Mouse (Mus musculus) stomach, embryonic 15.5 days (tissue): ENCODE results near the gene Bst1. TPM values are rescaled to one million over a fixed set of nuclear protein-coding genes. Genes with fewer than 3 reads are reported as not detected.

Experiments used
- ATAC-seq: fragments of 200-750 bp; cut with Nextera tagmentation; 2 replicates; pipeline ENCODE4 v1.8.0; 2017; ENCODE audit warnings: low read depth, moderate number of reproducible peaks, moderate TSS enrichment; ENCODE audit not compliant: insufficient read depth, low FRiP score
- H3K27ac ChIP-seq: fragments of 300-500 bp; sonication (generic); 2 replicates; pipeline ENCODE4 v1.5.1; 2015; ENCODE audit warnings: mild to moderate bottlenecking, inconsistent platforms
- H3K27me3 ChIP-seq: fragments of 300-500 bp; sonication (generic); replicated peaks from 2 replicates; pipeline ENCODE4 v1.6.1; 2015; ENCODE audit warnings: inconsistent platforms
- H3K36me3 ChIP-seq: fragments of 300-500 bp; sonication (generic); 2 replicates; pipeline ENCODE4 v1.6.1; 2015; ENCODE audit warnings: inconsistent platforms
- H3K4me1 ChIP-seq: fragments of 300-500 bp; sonication (generic); 2 replicates; pipeline ENCODE4 v1.6.1; 2015; ENCODE audit warnings: inconsistent platforms
- H3K4me2 ChIP-seq: fragments of 300-500 bp; sonication (generic); 2 replicates; pipeline ENCODE4 v1.6.1; 2015; ENCODE audit warnings: mild to moderate bottlenecking, inconsistent platforms
- H3K4me3 ChIP-seq: fragments of 300-500 bp; sonication (generic); replicated peaks from 2 replicates; pipeline ENCODE4 v1.5.1; 2015; ENCODE audit warnings: inconsistent platforms
- H3K9ac ChIP-seq: fragments of 300-500 bp; sonication (generic); 2 replicates; pipeline ENCODE4 v1.6.1; 2015; ENCODE audit warnings: inconsistent platforms
- H3K9me3 ChIP-seq: fragments of 300-500 bp; sonication (generic); 2 replicates; pipeline ENCODE4 v1.6.1; 2016; ENCODE audit warnings: inconsistent platforms
- WGBS: fragments of 180-500 bp; shearing (Covaris S2); methylation state at CpG from one replicate; pipeline ENCODE4 v1.1.7; 2015; 5-methylcytosine and 5-hydroxymethylcytosine counted together
- polyA plus RNA-seq: library from polyadenylated mRNA; unstranded; fragments of >200 nt; fragmentation: Nextera tagmentation; extraction: Ambion mirVana; gene quantifications from 2 replicates; pipeline ENCODE4 v1.2.1, GENCODE M21; 2015

The Bst1 gene
- polyA plus RNA-seq, 1 experiment from 2014 or later: 3.0 TPM

DNA sequence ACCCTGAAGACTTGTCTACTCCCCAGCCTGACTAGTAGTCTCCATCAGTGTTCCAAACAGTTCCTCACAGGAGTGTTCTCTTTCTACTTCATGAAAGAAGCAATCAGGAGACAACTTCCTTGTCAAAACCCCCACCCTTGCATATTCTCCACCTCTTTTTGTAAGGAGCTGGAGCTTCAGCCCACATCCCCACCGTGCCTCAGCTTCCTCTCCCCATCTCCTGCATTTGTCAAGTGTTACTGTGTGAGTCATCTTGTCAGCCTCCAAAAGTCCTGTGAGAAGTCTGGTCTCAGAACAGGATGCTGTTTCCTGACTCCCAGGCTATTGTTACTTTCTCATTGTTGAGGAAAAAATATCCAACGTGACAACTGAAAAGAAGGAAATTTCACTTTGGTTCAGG lies 46.6 kb downstream of the Bst1 start:
- no peak for ATAC-seq
- Histone ChIP-seq H3K27me3 (no peaks in the 10 kb centered on the region), H3K36me3 (no peaks in the 10 kb centered on the region), H3K9ac (no peak overlapping the region), H3K4me1 (peaks cover 7% of the 10 kb centered on the region; the same call in 1 of the 2 replicates), H3K27ac (no peak overlapping the region), H3K4me2 (no peak overlapping the region), H3K4me3 (no peak overlapping the region), H3K9me3 (no peaks in the 10 kb centered on the region)
- 56% methylated on average over 2 of the region's 2 CpGs for WGBS

DNA sequence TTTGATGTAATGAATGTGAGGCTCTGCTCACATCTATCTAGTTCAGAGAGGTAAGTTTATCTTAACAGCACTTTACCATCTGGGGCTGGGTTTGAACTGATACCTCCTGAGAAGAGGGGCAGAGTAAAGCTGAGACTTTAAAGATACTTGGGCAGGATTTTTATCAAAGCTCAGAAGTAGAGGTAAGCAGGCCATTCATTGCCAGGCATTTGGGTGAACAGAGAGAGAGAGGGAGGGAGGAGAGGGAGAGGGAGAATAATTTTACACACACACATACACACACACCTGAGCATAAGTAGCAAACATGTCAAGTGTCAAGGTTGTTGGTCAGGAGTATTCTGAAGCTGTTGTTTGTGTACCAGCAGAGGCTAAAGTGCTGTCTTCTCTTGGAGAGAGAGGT lies 49.6 kb downstream of the Bst1 start, which contains the start of gene Cd38:
Cd38 (plus strand) TSS at position 301 of the 400 bp plus-strand sequence.
- Histone ChIP-seq H3K9ac (no peak within 1 kb of the TSS), H3K36me3 (no peaks in the 10 kb centered on the region), H3K27ac (peak within 1 kb of the TSS; percentile 31; the same call in 1 of the 2 replicates), H3K9me3 (no peaks in the 10 kb centered on the region), H3K4me3 (peak within 1 kb of the TSS; percentile 42), H3K4me1 (peaks cover 7% of the 10 kb centered on the region; the same call in 1 of the 2 replicates), H3K27me3 (no peaks in the 10 kb centered on the region), H3K4me2 (peak within 1 kb of the TSS; percentile 64)
- ATAC-seq: no peak

DNA sequence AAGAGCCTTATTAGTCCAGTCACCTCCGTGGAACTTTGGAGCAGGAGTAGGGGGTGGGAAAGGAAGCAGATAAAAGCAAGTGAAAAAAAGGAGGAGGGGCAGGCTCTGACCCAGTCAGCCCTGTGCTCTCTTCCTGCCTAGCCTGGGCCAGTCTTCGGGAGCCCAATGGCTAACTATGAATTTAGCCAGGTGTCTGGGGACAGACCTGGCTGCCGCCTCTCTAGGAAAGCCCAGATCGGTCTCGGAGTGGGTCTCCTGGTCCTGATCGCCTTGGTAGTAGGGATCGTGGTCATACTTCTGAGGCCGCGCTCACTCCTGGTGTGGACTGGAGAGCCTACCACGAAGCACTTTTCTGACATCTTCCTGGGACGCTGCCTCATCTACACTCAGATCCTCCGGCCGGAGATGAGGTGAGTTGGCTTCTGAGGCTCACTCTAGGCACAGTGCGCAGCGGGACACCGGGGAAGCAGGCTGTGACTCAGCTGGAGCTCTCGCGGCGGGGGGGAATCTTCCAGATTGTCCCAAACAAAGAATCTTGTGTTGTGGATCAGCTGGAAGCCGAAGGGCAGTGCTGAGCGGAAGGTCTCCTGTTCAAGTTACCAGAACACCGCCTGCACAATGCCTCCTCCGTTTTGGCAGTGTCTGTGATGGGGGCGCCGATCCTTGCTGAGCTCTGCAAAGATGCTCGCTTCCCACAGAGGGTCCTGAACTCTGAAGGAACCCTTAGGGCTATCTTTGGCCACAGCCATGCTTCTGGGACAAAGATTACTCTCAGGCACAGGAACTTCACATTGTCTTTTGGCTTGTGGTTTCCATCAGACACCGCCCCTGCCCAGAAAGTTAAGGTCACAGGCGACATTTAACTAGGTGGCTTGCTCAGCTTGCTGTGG lies 50.3 kb downstream of the Bst1 start:
- H3K36me3 ChIP-seq: no peaks in the 10 kb centered on the region
- peak overlapping the region; percentile 42 for H3K4me3 ChIP-seq
- peak overlapping the region; percentile 31; the same call in 1 of the 2 replicates for H3K27ac ChIP-seq
- no peaks in the 10 kb centered on the region for H3K9me3 ChIP-seq
- no peak overlapping the region for H3K9ac ChIP-seq
- peaks cover 7% of the 10 kb centered on the region; the same call in 1 of the 2 replicates for H3K4me1 ChIP-seq
- H3K27me3 ChIP-seq: no peaks in the 10 kb centered on the region
- peak overlapping the region; percentile 64 for H3K4me2 ChIP-seq
- peak; percentile 73 for ATAC-seq
- WGBS: 5% methylated on average over 28 of the region's 28 CpGs

DNA sequence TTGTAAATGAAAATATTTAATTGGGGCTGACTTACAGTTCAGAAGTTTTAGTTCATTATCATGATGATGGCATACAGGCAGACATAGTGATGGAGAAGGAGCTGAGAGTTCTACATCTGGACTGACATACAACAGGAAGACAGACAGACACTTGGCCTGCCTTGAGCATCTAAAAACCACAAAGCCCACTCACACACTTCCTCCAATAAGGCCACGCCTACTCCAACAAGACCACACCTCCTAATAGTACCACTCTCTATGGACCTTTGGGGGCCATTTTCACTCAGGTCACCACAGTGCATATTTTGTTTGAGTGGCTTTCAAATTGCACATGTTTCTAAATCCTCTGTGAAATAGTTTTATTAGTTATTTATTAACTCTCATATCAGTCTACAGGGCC lies 53.2 kb downstream of the Bst1 start:
- Histone ChIP-seq H3K9me3 (no peaks in the 10 kb centered on the region), H3K27ac (no peak overlapping the region), H3K27me3 (no peaks in the 10 kb centered on the region), H3K4me3 (no peak overlapping the region), H3K9ac (no peak overlapping the region), H3K4me2 (no peak overlapping the region), H3K4me1 (peaks cover 7% of the 10 kb centered on the region; the same call in 1 of the 2 replicates), H3K36me3 (no peaks in the 10 kb centered on the region)
- 74% methylated on average over 1 of the region's 1 CpGs for WGBS
- ATAC-seq: no peak

DNA sequence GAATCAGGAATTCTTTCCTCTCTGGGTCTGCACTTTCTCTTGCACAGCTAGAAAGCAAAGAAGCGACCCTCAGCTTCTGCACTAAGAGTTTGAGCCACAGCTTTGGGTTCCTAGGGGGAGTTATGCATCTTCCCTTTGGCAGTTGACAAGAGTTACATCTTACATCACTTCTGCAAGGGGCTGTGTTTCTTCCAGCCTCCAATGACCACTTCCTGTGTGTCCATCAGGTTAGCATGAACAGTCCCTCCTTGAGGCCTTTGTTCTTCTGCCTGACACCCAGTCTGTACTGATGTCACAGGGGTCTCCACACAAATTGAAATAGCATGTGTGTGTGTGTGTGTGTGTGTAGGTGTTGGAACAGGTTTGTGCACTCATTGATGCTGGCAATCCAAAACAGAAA lies 54.0 kb downstream of the Bst1 start:
- Histone ChIP-seq H3K36me3 (no peaks in the 10 kb centered on the region), H3K9ac (no peak overlapping the region), H3K4me1 (peaks cover 7% of the 10 kb centered on the region; the same call in 1 of the 2 replicates), H3K4me3 (no peak overlapping the region), H3K27ac (no peak overlapping the region), H3K9me3 (no peaks in the 10 kb centered on the region), H3K4me2 (no peak overlapping the region), H3K27me3 (no peaks in the 10 kb centered on the region)
- 58% methylated on average over 1 of the region's 1 CpGs for WGBS
- ATAC-seq: no peak

DNA sequence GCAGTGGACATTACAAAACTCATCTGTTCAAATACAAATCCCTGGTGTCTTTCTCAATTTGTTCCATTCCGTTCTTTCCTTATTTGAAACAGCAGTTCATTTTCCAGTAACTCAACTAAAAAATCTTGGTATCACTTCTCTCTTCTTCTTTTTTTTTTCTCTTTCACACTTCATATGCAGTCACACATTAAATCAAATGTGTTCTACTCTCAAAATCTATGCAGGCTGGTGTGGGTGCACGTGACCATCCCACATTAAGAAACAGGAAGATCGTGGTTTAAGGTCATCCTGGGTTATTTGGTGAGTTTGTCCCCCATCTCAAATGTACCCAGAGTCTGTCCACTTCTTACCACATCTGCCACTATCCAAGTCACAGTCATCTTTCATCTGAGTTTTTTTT lies 63.3 kb downstream of the Bst1 start:
- no peak for ATAC-seq
- Histone ChIP-seq H3K36me3 (no peaks in the 10 kb centered on the region), H3K9ac (no peak overlapping the region), H3K4me3 (no peak overlapping the region), H3K4me2 (no peak overlapping the region), H3K27me3 (no peaks in the 10 kb centered on the region), H3K9me3 (no peaks in the 10 kb centered on the region), H3K4me1 (no peaks in the 10 kb centered on the region), H3K27ac (no peak overlapping the region)
- WGBS: 88% methylated on average over 3 of the region's 3 CpGs

DNA sequence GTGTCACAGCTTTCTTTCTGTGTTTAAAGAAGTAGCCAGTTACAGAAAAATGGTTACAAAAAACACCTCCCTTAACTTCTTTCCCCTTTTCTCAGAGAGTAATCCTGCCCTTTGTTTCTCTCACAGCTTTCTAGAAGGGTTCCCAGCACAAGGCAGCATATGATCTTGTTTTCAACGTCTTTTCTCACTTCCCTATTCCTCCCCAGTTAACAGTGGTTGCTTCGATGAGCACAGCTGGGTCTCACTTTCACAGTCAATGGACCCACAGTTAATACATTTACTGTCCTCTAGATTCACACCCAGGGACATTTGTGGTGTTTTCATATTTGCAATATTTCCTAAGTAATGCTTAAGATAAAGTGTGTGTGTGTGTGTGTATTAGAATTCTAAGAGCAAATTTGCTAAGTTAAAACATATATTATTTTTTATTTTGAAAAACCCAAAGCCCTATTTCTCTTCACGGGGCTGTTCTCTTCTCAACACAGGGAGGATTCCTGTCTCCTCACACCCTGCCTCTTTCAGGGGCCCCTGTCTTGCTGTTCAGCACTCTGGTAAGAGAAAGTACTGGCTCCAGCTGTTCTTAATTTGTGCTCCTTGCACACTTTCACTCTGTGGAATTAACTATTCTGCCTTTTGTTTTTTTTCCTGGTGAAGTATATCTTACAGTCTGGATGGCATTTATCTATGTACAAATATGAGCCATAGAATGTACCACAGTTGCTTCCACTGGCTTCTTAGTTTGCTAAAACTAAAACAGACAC lies 66.6 kb downstream of the Bst1 start:
- WGBS: 35% methylated on average over 3 of the region's 3 CpGs
- H3K4me3 ChIP-seq: no peak overlapping the region
- no peaks in the 10 kb centered on the region for H3K9me3 ChIP-seq
- H3K27me3 ChIP-seq: no peaks in the 10 kb centered on the region
- no peak for ATAC-seq
- H3K27ac ChIP-seq: no peak overlapping the region
- no peak overlapping the region for H3K4me2 ChIP-seq
- no peaks in the 10 kb centered on the region for H3K36me3 ChIP-seq
- no peaks in the 10 kb centered on the region for H3K4me1 ChIP-seq
- H3K9ac ChIP-seq: no peak overlapping the region

DNA sequence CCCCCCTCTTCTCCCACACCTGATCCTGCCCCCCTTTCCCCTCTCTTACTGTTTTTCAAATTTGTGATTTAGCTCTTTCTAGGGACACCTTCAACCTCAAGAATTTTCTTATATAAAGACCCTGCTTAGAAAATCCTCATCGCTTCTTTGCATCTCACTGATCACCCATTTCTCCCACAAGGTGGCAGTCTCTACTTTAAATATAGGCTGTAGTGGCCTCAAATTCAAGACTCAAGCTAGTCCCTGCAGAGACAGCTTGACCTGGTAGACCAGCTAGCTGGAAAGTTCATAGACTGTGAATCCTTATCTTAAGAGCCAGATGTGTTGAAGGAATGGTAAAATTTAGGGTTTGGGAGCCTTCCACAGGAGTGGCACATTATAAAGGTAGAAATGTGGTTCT lies 73.7 kb downstream of the Bst1 start:
- Histone ChIP-seq H3K4me3 (no peak overlapping the region), H3K36me3 (no peaks in the 10 kb centered on the region), H3K4me2 (no peak overlapping the region), H3K9me3 (no peaks in the 10 kb centered on the region), H3K9ac (no peak overlapping the region), H3K27me3 (no peaks in the 10 kb centered on the region), H3K4me1 (no peaks in the 10 kb centered on the region), H3K27ac (no peak overlapping the region)
- no peak for ATAC-seq
- WGBS: 23% methylated on average over 1 of the region's 1 CpGs

Other genes starting within 250 kb of the Bst1 start
- 10.5 and 11.7 TPM in 2 replicates for gene Cc2d2a, start 156.5 kb upstream of the Bst1 start, polyA plus RNA-seq
- gene Fbxl5, start 2.8 kb downstream of the Bst1 start, polyA plus RNA-seq: 55.1 and 56.4 TPM in 2 replicates
- 13.5 and 14.6 TPM in 2 replicates for gene Cd38, start 49.7 kb downstream of the Bst1 start, polyA plus RNA-seq
- 0.54 and 3.7 TPM in 2 replicates for gene Gm7879, start 94.3 kb downstream of the Bst1 start, polyA plus RNA-seq
- 45.5 and 69.6 TPM in 2 replicates for gene Fgfbp1, start 162.9 kb downstream of the Bst1 start, polyA plus RNA-seq